In genomic region chr19:22594492-22594891, GRCm38 (mm10) we compare ENCODE assay signal across 17 mouse cellular contexts.
"Had no signal": no experiment of that assay in that cellular context is flagged by ENCODE, and none has a peak within 500 bp of the region (broad histone marks: within the 10 kb centered on the region; RNA-seq: fewer than 3 reads in every experiment).

No protein-coding gene starts in this region.

- ATAC-seq: hindbrain, embryonic 16.5 days; inflammation-experienced regulatory T-cells, adult 6 months; intestine, embryonic 15.5 days; intestine, postnatal 0 days had no signal

- DNase-seq: gastrocnemius, postnatal 14 days; gastrocnemius, postnatal 36 days; heart, adult 11 months; heart, adult 2 months; heart, postnatal 14 days; heart, postnatal 36 days; kidney, adult 18-20 months; kidney, adult 8-10 months; kidney, postnatal 10 days; kidney, postnatal 25 days; kidney, postnatal 4 days; liver; liver, embryonic 13.5 days had no signal
